Mouse (Mus musculus) urinary bladder, postnatal 25 days (tissue): Measurements from ENCODE around the gene Akt1.

Experiments used
- DNase-seq: peaks from one replicate; pipeline ENCODE4 v3.0.0; 2022; ENCODE audit warnings: low spot score

The Akt1 gene

GRCm38 (mm10) chr12:112627097-112627881 is 47.4 kb downstream of the Akt1 start:
- no peak for DNase-seq

DNA sequence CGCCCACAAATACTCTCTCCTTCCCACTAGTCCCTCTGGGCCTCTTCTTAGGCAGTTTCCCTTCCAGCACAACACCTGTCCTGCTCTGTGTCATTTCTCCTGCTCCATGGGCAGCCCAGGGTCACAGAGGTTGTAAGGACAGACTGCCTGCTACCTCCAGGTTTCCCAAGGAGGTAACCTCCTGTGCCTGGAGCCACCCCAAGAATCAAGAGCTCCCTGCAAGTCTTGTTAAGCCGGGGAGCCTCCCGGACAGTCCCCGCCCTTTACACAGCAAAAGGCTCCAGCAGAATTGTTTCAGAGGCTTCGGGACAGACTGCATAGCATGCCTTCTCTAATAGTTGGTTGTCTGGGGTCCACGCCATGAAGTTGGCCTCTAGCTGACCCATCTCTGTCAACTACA is 48.2 kb downstream of the Akt1 start:
- no peak for DNase-seq

DNA sequence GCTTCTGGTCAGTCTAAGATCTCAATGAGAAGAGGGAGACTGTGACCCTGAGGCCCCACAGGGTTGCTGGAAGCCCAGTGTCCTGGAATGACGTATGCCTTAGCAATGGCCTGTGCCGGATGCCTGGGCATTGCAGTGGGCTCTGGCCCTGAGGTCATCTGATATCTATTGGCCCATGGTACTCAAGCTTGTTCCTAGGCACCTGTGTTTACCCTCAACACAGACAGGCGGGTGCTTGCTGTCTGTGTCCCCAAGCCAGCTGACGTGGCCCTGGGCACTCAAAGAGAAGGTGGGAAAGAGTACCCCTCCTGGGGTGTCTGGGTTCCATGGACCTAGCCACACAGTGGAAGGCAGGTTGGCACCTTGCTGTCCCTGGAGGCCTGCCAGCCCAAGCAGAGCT is 49.0 kb downstream of the Akt1 start:
- no peak for DNase-seq

- peak; percentile 72 for DNase-seq
These were observed 50.9 kb downstream of the Akt1 start for GRCm38 (mm10) chr12:112623742-112624141.

DNA sequence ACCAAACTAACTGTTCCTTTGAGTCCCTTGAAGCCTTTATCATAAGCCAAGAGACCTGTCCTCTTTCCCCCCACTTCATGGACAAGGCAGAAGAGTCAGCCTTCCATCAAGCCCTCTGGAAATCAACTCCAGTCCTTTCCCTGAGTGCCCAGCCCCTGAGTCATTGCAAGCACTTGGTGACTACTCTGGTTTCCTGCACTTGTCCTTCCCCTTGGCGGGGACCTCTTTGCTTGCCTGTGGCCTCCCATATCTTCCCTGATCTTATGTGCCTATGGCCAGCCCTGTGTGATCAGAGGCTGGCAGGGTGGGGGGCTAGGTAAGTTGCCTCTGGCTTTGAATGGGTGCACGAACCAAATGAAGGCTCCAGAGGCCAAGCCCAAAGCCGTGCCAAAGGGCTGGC is 52.8 kb downstream of the Akt1 start:
- DNase-seq: no peak

DNA sequence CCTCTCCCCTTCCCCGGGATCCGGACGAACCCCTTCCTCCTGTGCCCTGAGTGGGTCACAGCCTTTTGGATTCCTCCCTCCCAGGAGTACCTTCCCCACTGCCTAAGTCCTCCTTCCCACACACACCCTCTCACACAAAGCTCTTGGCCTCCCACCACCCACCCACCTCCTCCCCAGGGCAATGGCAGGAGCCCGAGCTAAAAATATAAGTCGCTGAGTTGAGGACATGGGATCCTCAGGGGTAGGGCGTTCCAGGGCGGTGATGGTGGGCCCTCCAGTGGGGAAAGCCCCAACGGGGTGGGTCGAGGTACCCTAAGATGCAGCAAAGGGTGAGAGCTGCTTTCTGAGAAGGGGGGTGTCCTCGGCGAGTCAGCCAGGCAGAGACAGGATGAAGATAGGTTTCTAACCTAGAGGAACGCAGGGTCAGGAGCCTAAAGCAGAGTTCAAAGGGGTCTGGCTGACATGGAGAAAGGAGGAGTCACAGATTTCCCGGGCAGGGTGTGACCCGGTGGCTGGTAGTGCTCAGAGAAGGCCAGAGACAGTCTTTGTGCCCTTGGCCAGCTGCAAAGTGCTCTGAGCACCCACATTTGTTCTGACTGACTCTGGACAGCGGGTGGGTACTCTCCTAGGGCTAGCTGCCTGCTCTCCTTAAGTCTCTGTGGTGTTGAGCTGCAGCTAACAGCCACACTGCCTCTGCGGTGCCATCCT is 54.2 kb downstream of the Akt1 start:
- no peak for DNase-seq

DNA sequence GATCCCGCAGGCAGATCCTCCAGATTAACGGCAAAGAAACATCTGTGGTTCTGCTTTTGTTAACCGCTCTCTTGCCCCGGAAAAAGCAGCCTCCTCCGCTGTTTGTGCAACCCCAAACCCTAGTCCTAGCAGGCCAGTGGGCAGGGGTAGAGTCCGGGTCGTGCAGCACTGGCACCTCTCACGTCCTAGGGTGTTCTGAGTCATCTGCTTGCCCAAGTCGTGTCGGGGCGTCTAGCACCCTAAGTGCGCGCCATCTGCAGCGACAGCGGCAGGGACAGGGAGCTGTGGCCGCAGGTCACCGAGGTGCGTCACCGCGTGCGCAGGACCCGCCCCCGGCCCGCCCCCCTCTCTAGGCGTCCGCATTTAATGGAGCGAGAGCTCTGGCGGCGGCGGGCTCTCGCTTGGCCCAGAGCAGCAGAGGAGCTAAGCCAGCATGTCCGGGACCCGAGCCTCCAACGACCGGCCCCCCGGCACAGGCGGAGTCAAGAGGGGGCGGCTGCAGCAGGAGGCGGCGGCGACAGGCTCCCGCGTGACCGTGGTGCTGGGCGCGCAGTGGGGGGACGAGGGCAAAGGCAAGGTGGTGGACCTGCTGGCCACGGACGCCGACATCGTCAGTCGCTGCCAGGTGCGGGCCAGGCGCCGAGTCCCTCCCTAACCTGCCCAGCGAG is 54.9 kb downstream of the Akt1 start, which contains the start of gene Adssl1:
Gene Adssl1 (plus strand): TSS at position 360 of the 668 bp plus-strand sequence.
- DNase-seq: peak; percentile 29

DNA sequence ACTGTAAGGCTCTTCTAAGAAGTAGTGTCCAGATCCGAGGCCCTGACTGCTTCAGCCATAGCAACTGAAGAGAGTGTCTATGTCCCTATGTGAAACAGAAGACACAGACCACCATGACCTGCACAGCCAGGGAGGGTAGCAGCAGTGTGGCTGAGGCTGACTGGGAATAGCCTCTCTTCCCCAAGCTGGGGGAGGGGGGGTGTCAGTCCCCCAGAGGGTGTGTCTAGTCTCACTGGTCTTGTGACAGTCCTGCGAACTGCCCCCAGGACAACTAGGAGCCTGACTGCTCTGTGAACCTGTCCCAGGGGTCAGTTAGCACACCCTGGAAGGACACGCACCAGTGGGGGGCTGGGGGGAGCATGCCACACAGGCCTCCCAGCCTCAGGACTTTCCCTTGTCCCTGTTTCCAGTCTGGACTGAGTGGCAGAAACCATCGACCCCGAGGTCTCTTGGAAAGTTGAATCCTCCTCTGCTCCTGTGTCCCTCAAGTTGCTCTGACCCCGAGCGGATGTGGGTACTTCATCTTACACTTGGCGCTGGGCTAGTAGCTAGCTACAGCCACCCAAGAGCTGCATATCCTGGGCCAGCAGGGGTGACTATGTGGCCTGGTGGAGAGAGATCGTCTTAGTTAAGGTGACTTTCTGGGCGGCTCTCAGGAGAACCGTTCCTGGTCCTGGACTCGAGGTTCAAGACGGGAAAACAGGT is 55.6 kb downstream of the Akt1 start:
- no peak for DNase-seq

GRCm38 (mm10) chr12:112617898-112618380 is 56.7 kb downstream of the Akt1 start:
- DNase-seq: no peak

- no peak for DNase-seq
These were observed 57.5 kb downstream of the Akt1 start for GRCm38 (mm10) chr12:112617184-112617583.

DNA sequence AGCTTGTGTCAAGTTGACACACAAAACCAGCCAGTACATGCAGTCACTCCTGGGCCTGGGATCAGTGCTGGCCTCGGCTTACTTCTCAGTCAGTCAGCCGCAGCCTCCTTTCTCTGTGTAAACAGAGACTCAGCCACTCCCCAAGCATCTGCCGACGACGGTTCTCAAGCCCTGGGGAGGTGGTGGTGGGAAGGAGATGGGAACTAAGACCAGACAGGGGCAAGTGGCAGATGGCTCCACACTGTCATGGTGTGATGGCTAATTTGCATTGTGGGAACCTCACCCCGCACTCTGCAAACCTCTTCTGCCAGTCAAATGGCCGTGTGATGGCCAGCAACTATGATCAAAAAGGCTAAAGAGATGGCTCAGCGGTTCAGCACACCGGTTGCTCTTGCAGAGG is 58.0 kb downstream of the Akt1 start:
- no peak for DNase-seq

- no peak for DNase-seq
These were observed 65.7 kb downstream of the Akt1 start for GRCm38 (mm10) chr12:112609031-112609430.

- DNase-seq: no peak
These were observed 67.7 kb downstream of the Akt1 start for GRCm38 (mm10) chr12:112606998-112607397.

- DNase-seq: peak; percentile 80
These were observed 68.9 kb downstream of the Akt1 start for GRCm38 (mm10) chr12:112605766-112606165.

DNA sequence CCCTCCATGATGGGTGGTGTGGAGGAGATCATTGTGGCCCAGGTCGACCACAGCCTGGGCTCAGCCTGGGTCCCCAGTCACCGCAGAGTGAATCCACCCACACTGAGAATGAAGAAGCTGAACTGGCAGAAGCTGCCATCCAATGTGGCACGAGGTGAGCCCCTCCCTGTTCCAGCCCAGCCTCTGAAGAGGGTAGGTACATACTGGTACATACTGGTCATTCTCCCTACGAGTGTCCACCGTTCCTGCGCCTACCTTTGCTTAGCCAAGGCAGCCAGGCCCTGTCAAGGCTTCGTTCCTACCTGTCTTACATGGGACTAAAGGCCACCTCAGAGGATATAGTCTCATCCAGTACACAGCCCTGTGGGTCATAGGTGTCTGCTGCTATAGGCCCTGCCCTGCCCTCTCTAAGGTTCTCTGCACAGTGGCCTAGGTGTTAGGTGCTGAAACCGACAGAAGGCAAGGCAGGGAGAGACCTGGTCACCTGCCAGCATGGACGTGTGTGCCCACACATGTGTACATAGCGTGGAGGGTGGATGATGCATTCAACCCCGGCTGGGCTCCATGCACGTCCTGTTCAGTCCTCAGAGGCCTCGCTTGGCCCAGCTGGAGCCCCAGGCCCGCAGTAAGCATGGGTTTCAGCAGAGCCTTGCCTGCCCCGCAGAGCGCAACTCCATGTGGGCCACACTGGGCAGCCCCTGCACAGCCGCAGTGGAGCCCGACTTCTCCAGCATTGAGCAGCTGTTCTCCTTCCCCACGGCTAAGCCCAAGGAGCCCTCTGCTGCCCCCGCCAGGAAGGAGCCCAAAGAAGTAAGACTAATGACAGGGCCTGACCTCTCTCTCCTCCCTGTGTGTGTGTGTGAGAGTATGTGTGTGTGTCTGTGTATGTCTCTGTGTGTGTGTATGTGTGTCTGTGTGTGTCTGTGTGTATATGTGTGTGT is 69.7 kb downstream of the Akt1 start:
- no peak for DNase-seq

GRCm38 (mm10) chr12:112604022-112604421 is 70.7 kb downstream of the Akt1 start:
- no peak for DNase-seq
